Mouse (Mus musculus) neural tube, embryonic 13.5 days (tissue): ENCODE results near the gene Sept1. TPM values are rescaled to one million over a fixed set of nuclear protein-coding genes. Genes with fewer than 3 reads are reported as not detected.
A peak's percentile ranks its signal among the peaks of the same experiment; 100 is the strongest.

ENCODE experiments used
- ATAC-seq: fragments of 200-750 bp; cut with Nextera tagmentation; 2 replicates; pipeline ENCODE4 v1.8.0; 2017; ENCODE audit warnings: low read depth, mild to moderate bottlenecking, moderate TSS enrichment, moderate library complexity
- H3K27ac ChIP-seq: fragments of 300-500 bp; sonication (generic); replicated peaks from 2 replicates; pipeline ENCODE4 v1.5.1; 2015; ENCODE audit warnings: moderate library complexity, mild to moderate bottlenecking, inconsistent platforms
- H3K27me3 ChIP-seq: fragments of 300-500 bp; sonication (generic); 2 replicates; pipeline ENCODE4 v1.6.1; 2015; ENCODE audit warnings: mild to moderate bottlenecking, inconsistent platforms
- H3K36me3 ChIP-seq: fragments of 300-500 bp; sonication (generic); 2 replicates; pipeline ENCODE4 v1.6.1; 2015; ENCODE audit warnings: mild to moderate bottlenecking, inconsistent platforms
- H3K4me1 ChIP-seq: fragments of 300-500 bp; sonication (generic); replicated peaks from 2 replicates; pipeline ENCODE4 v1.6.1; 2015; ENCODE audit warnings: inconsistent platforms
- H3K4me2 ChIP-seq: fragments of 300-500 bp; sonication (generic); 2 replicates; pipeline ENCODE4 v1.6.1; 2015; ENCODE audit warnings: inconsistent platforms, mild to moderate bottlenecking, moderate library complexity
- H3K4me3 ChIP-seq: fragments of 300-500 bp; sonication (generic); 2 replicates; pipeline ENCODE4 v1.5.1; 2015; ENCODE audit warnings: mild to moderate bottlenecking, inconsistent platforms
- H3K9ac ChIP-seq: fragments of 300-500 bp; sonication (generic); 2 replicates; pipeline ENCODE4 v1.6.1; 2015; ENCODE audit warnings: moderate library complexity, mild to moderate bottlenecking, inconsistent platforms
- H3K9me3 ChIP-seq: fragments of 300-500 bp; sonication (generic); 2 replicates; pipeline ENCODE4 v1.6.1; 2016; ENCODE audit warnings: inconsistent platforms
- WGBS: fragments of 180-500 bp; shearing (Covaris S2); methylation state at CpG from one replicate; pipeline ENCODE4 v1.1.7; 2015; 5-methylcytosine and 5-hydroxymethylcytosine counted together
- polyA plus RNA-seq: library from polyadenylated mRNA; unstranded; fragments of >200 nt; fragmentation: Nextera tagmentation; extraction: Ambion mirVana; gene quantifications from 2 replicates; pipeline ENCODE4 v1.2.1, GENCODE M21; 2015

Sept1 gene
- polyA plus RNA-seq, 1 experiment from 2014 or later = 23.7 TPM

DNA sequence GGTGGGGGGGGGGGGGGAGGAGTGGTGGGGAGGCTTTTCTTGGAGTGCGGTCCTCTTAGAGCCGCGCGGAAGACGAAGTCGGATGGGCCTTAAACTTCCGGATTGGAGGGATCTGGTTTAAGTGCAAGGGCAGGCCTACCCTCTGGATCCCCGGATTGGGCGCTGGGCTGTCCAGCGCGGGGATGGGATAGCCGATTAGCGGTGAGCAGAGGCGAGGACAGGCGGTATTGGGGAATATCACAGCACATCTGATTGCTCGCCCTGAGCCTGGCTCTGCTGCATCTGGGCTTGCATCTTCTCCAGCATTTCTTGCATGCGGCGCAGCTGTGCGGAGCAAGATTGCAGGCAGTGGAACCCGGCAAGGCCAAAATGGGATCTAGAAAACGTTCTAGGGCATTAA lies 18.4 kb downstream of the Sept1 start:
- peak overlapping the region; percentile 28; the same call in 1 of the 2 replicates for H3K4me3 ChIP-seq

DNA sequence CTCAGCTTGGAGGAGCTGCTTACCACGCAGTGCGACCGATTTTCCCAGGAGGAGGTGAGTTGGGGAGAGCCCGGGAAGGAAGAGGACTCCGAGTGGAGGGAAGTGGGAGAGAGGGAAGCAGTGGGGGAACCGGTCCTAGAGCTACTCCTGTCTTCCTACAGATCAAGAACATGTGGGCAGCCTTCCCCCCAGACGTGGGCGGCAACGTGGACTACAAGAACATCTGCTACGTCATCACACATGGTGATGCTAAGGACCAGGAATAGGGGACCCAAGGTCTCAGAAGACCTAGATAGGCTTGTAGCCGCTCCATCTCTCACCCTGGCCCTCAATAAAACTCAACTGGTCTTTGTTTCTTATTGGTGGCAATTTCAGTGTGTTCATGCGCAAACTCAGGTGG lies 19.0 kb downstream of the Sept1 start:
- Histone ChIP-seq H3K9me3 (no peaks in the 10 kb centered on the region), H3K9ac (0 out of 2 replicates have a peak overlapping the region, but pooled peaks have one; percentile 17), H3K27me3 (peaks cover 14% of the 10 kb centered on the region), H3K4me1 (peaks cover 17% of the 10 kb centered on the region), H3K4me2 (0 out of 2 replicates have a peak overlapping the region, but pooled peaks have one; percentile 50), H3K27ac (no peak overlapping the region), H3K36me3 (no peaks in the 10 kb centered on the region), H3K4me3 (no peak overlapping the region)
- WGBS = 51% methylated on average over 12 of the region's 12 CpGs
- ATAC-seq = no peak

More for the DNA sequence above, 18.4 kb downstream of the Sept1 start:
- WGBS = 31% methylated on average over 21 of the region's 21 CpGs
- Histone ChIP-seq H3K27ac (no peak overlapping the region), H3K9ac (0 out of 2 replicates have a peak overlapping the region, but pooled peaks have one; percentile 49), H3K4me1 (peaks cover 13% of the 10 kb centered on the region), H3K27me3 (peaks cover 14% of the 10 kb centered on the region), H3K9me3 (no peaks in the 10 kb centered on the region), H3K4me2 (peak overlapping the region; percentile 50), H3K36me3 (no peaks in the 10 kb centered on the region)
- no peak for ATAC-seq

DNA sequence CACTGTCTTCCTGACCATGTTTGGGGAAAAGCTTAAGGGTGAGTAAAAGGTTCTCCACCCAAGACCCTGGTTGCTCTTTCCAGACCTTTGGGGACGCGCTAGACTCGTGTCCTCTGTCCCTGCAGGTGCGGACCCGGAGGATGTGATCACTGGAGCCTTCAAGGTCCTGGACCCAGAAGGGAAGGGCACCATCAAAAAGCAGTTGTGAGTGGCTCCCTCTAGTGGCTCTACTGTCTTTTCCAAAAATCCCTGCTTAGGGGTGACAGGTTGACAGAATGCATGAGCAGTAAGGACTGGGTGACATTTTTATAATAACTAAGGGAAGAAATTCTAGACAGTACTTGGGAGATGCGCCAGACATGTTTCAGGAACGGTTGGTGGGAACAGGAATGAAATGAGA lies 19.4 kb downstream of the Sept1 start:
- Histone ChIP-seq H3K9me3 (no peaks in the 10 kb centered on the region), H3K9ac (no peak overlapping the region), H3K27me3 (peaks cover 14% of the 10 kb centered on the region), H3K4me1 (peaks cover 17% of the 10 kb centered on the region), H3K4me2 (no peak overlapping the region), H3K27ac (no peak overlapping the region), H3K4me3 (no peak overlapping the region), H3K36me3 (no peaks in the 10 kb centered on the region)
- ATAC-seq = no peak
- WGBS = 47% methylated on average over 7 of the region's 7 CpGs

DNA sequence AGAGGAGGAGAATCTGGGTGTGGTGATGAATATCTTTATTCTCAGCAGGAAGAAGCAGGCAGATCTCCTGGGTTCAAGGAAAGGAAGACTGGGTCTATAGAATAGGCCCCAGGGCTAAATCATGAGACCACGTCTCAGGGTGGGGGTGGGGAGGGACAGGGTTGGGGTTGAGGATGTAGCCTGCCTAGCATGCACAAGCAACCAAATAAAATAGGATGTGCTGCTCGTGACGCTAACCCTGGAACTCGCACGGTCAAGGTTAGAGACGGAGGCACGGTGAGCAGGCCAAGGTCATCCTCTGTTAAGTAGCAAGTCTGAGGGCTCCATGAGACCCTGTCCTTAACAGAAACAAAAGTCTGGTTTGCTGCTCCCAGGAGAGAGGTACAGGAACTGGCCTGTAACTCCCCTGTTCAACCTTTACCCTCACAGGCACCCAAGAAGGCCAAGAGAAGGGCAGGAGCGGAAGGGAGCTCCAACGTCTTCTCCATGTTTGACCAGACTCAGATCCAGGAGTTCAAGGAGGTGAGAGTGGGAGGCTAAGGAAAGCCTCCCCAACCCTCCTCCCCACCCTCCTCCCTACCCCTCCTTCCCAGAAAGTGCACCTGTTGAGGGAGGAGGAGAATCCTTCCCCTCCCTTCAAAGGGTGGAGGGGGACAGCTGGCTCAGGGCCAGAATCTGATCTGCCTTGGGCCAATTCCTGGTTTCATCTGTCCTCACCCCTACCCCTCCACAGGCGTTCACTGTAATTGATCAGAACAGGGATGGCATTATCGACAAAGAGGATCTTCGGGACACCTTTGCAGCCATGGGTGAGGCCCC lies 20.3 kb downstream of the Sept1 start:
- Histone ChIP-seq H3K9me3 (no peaks in the 10 kb centered on the region), H3K4me2 (no peak overlapping the region), H3K36me3 (no peaks in the 10 kb centered on the region), H3K27ac (no peak overlapping the region), H3K4me1 (peaks cover 17% of the 10 kb centered on the region), H3K27me3 (peaks cover 14% of the 10 kb centered on the region), H3K4me3 (no peak overlapping the region), H3K9ac (no peak overlapping the region)
- 93% methylated on average over 12 of the region's 12 CpGs for WGBS
- ATAC-seq = no peak

DNA sequence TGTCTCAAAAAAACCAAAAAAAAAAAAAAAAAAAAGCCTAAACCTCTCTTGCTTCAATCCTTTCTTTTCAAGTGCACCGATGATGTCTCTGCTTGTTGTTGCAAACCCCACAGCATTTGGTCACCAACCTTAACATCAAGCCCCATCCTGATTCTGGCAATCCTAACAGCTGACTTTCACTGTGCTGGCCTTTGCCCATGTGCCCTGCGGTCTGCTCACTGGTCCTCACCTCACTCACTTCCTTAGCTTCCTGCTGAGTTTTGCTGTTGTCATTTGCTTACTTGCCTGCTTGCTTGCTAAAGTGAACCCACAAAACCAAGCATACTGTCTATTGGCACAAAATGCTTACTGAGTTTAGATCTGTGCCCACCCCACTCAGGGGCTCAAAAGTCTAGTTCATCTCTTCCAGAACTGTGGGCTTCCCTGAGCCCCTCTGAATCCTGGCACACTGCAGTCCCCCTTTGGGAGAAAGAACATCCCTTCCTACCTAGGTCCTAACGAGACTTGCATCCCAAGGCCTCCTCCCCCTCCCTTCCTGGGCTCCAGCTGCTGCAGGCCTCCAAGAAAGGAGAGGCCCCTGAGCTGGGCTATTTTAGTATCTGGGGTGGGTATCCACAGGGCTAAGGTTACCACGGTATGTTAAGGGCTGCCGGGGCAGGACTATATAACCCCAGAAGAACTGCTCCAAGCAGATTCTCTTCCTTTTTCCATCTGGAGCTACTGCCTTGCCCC lies 21.8 kb downstream of the Sept1 start:
- peaks cover 30% of the 10 kb centered on the region for H3K4me1 ChIP-seq
- no peak overlapping the region for H3K4me2 ChIP-seq
- no peak overlapping the region for H3K4me3 ChIP-seq
- WGBS = 65% methylated on average over 5 of the region's 5 CpGs
- no peaks in the 10 kb centered on the region for H3K9me3 ChIP-seq
- no peak overlapping the region for H3K9ac ChIP-seq
- ATAC-seq = no peak
- H3K27ac ChIP-seq = no peak overlapping the region
- no peaks in the 10 kb centered on the region for H3K36me3 ChIP-seq
- peaks cover 14% of the 10 kb centered on the region for H3K27me3 ChIP-seq

DNA sequence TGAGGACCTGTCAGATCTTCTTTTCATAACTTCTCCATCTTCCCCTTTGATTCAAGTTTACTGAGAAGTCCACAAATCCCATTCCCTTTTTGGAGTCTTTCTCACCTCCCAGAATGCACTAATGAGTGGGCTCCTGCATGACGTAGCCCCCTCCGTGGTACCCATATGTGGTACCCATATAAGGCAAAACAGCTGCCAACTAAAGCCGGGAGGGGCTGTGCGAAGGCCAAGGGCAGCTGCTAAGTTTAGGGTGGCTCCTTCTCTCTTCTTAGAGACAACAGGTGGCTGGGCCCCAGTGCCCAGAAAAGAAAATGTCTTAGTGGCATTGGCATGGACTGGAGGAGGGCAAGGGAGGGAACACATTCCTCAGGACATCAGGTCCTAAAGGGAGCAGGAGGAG lies 22.7 kb downstream of the Sept1 start:
- Histone ChIP-seq H3K9me3 (no peaks in the 10 kb centered on the region), H3K4me3 (no peak overlapping the region), H3K36me3 (peaks cover 2% of the 10 kb centered on the region; the same call in 1 of the 2 replicates), H3K9ac (no peak overlapping the region), H3K4me1 (peaks cover 37% of the 10 kb centered on the region), H3K4me2 (no peak overlapping the region), H3K27ac (no peak overlapping the region), H3K27me3 (peaks cover 14% of the 10 kb centered on the region)
- 87% methylated on average over 4 of the region's 4 CpGs for WGBS
- ATAC-seq = no peak

DNA sequence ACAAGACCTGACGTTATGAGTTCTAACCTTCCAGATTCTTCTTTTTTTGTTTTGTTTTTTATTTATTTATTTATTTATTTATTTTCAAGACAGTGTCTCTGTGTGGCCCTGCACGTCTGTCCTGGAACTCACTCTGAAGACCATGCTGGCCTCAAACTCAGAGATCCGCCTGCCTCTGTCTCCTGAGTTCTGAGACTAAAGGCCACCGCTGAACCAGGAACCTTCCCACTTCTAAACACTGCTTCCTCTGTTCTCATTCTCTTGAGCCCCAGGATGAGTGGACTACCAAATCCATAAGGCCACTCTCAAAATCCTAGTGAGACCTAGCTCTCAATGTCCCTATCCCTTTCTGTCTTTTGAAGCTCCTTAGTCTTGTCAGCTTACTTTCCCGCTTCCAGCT lies 23.1 kb downstream of the Sept1 start:
- Histone ChIP-seq H3K9ac (peak overlapping the region; percentile 66; the same call in 1 of the 2 replicates), H3K27me3 (peaks cover 11% of the 10 kb centered on the region), H3K27ac (peak overlapping the region; percentile 91; the same call in 1 of the 2 replicates), H3K4me1 (peaks cover 38% of the 10 kb centered on the region), H3K9me3 (no peaks in the 10 kb centered on the region), H3K4me3 (peak overlapping the region; percentile 98; the same call in 1 of the 2 replicates), H3K36me3 (peaks cover 6% of the 10 kb centered on the region; the same call in 1 of the 2 replicates), H3K4me2 (peak overlapping the region; percentile 69)
- WGBS = 81% methylated on average over 5 of the region's 5 CpGs
- no peak for ATAC-seq

DNA sequence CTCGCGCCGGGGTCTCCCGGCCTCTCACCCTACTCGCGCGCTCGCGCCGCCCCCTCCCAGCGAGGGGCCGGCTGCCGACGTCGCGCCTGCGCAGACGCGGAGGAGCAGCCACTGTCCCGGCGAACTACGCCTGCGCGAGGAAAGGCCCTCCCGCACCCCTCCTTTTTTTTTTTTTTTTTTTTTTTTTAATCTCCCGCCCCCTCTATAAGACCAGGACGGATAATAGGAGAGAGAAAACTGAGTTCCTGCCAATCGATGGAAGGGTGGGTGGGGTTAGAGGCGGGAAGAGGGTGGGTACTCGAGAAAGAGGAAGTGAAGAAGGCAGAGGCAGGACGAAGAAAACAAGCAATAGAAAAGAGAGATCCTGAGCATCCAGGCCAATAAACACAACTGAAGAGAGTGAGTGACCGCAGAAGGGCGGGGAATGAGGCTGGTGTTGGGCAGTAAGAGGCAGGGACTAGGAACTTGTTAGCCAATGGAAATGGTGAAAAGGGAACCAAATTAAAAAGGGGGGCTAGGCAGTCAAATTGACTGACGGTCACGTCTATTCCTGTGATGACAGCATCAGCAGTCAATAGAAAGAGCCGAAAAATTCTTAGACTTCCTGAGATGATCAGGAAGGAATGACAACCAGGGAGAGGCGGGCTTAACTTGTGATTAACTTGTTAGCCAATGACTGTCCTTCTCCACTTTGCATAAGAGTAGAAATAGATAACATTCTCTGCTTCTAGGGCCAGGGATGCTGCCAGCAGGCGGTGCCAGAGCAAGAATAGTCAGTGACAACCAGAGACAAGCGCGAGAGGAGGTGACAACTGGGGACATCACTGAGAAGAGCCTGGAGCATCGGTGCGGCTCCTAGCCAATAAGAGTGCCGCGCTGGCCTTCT lies 24.1 kb downstream of the Sept1 start, which contains the start of gene Mylpf:
Gene Mylpf, plus strand, starts transcription at position 338 of the 886 bp plus-strand sequence.
- Histone ChIP-seq H3K9me3 (no peaks in the 10 kb centered on the region), H3K4me3 (peak within 1 kb of the TSS; percentile 98), H3K27ac (peak within 1 kb of the TSS; percentile 91), H3K27me3 (peaks cover 2% of the 10 kb centered on the region), H3K4me2 (peak within 1 kb of the TSS; percentile 98), H3K36me3 (peaks cover 8% of the 10 kb centered on the region), H3K9ac (peak within 1 kb of the TSS; percentile 91), H3K4me1 (peaks cover 39% of the 10 kb centered on the region)
- under 1% methylated on average over 35 of the region's 44 CpGs for WGBS
- ATAC-seq = peak; percentile 96

DNA sequence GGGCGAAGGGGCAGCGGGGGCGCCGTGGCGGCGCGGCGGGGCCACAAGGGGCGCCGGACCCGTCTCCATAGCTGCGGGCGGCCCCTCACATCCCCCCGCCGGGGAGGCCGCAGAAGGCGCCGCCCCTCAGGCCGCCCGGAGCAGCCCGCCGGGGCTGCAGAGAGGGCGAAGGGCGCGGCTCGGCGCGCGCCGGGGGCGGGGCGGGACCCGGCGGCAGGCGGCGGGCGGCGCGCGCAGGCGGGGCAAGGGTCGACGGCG lies 24.7 kb downstream of the Sept1 start, which contains the start of gene Tbc1d10b:
Gene Tbc1d10b, minus strand, starts transcription at position 174 of the 258 bp plus-strand sequence.
- peak within 1 kb of the TSS; percentile 91 for H3K9ac ChIP-seq
- peaks cover 14% of the 10 kb centered on the region for H3K36me3 ChIP-seq
- ATAC-seq = 0 out of 2 replicates have a peak, but pooled peaks have one; percentile 1
- peak within 1 kb of the TSS; percentile 98 for H3K4me2 ChIP-seq
- H3K27ac ChIP-seq = peak within 1 kb of the TSS; percentile 91
- no peaks in the 10 kb centered on the region for H3K27me3 ChIP-seq
- peaks cover 39% of the 10 kb centered on the region for H3K4me1 ChIP-seq
- no peaks in the 10 kb centered on the region for H3K9me3 ChIP-seq
- peak within 1 kb of the TSS; percentile 98 for H3K4me3 ChIP-seq
- WGBS = 0% methylated on average over 18 of the region's 44 CpGs

DNA sequence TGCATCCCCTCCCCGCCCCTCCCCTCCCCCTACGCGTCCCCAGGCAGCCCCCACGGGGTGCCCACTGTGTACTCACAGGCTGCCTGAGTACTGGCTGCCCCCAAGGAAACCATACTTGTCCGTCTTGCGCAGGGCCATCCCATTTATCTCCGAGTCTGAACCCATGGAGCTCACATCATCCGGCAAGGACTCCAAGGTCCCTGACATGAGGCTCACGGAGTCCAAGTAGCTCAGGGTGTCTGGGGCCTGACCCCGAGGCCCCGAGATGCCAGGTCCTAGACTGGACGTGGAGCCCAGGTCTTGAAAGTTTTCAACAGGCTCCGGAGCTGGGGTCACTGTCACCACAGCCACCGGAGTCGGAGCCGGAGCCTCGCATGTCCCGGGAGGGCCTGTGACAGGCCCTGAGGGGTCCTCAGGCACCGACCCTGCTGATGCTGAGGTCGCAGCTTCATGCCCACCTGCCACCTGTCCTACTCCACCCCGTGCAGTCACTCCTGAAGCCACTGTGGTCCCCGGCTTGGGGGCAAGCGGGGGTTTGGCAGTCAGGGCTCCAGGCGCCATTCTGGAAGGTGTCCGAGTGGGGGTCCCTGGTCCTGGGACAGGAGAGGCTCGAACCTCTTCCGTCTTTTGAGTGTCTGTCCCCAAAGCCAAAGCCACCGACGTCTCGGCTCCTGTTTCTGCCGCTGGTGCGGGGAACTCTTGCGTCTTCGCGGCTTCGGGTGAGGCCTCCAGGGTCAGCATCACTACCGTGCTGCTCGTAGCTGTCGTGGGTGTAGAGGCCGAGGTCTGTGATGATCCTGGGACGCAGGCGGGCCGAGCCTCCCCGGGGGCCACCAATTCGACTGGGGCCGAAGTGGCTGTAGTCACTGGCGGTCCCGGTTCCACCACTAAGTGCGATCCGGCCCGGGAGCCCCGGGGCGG lies 25.3 kb downstream of the Sept1 start:
- Histone ChIP-seq H3K9me3 (no peaks in the 10 kb centered on the region), H3K4me3 (peak overlapping the region; percentile 98), H3K27ac (peak overlapping the region; percentile 89), H3K4me2 (peak overlapping the region; percentile 98), H3K9ac (peak overlapping the region; percentile 91), H3K27me3 (no peaks in the 10 kb centered on the region), H3K4me1 (peaks cover 39% of the 10 kb centered on the region), H3K36me3 (peaks cover 20% of the 10 kb centered on the region)
- 0 out of 2 replicates have a peak, but pooled peaks have one; percentile 7 for ATAC-seq
- under 1% methylated on average over 52 of the region's 53 CpGs for WGBS
